Mouse (Mus musculus) megakaryocyte progenitor cell, adult 5-6 weeks (primary cell): Measurements from ENCODE around the gene Ino80. TPM values are rescaled to one million over a fixed set of nuclear protein-coding genes. Genes with fewer than 3 reads are reported as not detected.
A peak's percentile ranks its signal among the peaks of the same experiment; 100 is the strongest.

Source experiments
- ATAC-seq: replicated peaks from 2 replicates; pipeline ENCODE4 v1.8.0; 2016; ENCODE audit warnings: mild to moderate bottlenecking, moderate TSS enrichment, inconsistent platforms; ENCODE audit not compliant: poor library complexity
- total RNA-seq, 2 experiments: library from RNA; stranded (forward) in 1 of 2; stranded (reverse) in 1 of 2; fragments of 157-497, 149-512 nt in 1 of 2; fragments of 200-1000 nt in 1 of 2; gene quantifications; 2 replicates each; pipeline versions ENCODE4 v1.2.3 to v1.2.4; 2015 to 2017

The Ino80 gene
- 24.3 and 25.0 TPM in 2 replicates for total RNA-seq (2015)
- total RNA-seq (2017) = 21.5 and 25.4 TPM in 2 replicates

DNA sequence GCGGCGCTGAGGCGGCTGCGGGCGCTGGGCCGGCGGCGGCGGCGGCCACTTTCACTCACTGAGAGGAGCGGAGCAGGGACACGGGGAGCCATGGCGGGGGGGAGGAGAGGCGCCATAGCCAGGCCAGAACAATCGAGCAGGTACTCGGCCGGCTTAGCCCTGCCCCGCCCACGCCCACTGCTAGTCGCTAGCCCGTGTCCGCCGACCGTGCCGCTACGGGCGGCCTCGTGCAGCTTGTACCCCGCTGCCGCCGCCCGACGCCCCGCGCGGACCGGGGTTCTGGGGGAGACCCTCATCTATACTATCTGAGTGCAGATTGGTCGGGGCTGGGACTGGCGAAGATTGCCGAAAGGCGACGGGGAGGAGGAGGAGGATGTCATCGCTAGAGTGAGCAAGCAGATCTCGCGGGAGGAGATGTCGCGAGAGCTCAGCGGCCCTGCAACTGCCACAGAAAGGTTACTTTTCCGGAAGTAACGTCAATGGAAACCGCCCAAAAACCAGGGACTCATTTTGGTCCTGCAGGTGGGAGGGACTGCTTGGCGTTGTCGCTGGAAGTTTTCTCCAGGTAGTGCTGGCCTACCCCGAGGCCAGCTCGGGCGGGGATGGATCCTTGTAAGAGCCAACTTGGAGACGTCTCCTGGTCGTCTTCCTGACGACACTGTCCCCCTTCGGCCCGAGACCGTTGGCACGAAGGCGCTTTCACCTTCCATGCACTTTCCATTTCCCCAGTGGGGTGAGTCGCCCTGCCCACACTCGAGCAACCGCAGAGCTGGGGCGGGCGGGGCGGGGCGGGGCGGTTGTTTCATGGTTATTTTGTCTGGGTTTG lies at the start of gene Ino80:
Ino80 (minus strand) TSS at position 117 of the 826 bp plus-strand sequence.
- peak; percentile 86 for ATAC-seq

- no peak for ATAC-seq
These were observed 47.9 kb upstream of the Ino80 start for GRCm38 (mm10) chr2:119525422-119525821.

DNA sequence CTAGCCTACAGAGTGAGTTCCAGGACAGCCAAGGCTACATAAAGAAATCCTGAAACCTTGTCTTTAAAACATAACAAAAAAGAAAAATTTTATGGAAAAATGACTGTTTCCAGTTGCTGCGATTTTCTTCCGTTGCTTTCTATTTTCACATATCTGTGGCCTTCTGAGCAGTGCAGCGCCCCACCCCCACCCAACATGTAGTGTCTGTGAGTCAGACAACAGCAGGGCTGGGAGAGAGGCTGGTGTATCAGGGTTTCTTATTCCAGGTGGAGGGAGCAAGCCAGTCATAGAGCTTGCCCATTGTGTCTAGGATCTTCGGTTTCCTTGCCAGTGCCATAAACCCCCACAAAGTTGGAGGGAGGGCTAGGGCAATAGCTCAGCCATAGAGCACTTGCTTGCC lies 46.3 kb upstream of the Ino80 start:
- no peak for ATAC-seq

- ATAC-seq = 0 out of 2 replicates have a peak, but pooled peaks have one; percentile 26
These were observed 43.1 kb upstream of the Ino80 start for GRCm38 (mm10) chr2:119520550-119520949.

DNA sequence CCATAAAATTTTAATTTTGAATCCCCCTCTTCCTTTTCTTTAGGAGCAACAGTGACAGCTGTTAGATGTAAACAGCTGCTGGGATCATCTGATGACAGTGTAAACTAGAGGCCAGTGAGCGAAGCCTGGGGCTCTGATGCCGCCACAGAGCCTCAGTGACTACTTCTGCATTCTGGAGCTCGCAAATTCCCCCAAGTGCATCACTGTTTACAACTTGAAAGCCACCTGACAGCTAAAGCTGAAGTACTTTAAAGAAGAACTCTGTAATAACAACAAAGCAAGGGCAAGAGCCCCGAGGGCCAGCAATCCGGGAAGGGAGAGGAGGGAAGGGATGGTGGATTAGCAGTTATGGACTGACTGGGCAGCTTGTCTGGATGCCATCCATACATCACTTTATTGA lies 39.3 kb upstream of the Ino80 start:
- no peak for ATAC-seq

DNA sequence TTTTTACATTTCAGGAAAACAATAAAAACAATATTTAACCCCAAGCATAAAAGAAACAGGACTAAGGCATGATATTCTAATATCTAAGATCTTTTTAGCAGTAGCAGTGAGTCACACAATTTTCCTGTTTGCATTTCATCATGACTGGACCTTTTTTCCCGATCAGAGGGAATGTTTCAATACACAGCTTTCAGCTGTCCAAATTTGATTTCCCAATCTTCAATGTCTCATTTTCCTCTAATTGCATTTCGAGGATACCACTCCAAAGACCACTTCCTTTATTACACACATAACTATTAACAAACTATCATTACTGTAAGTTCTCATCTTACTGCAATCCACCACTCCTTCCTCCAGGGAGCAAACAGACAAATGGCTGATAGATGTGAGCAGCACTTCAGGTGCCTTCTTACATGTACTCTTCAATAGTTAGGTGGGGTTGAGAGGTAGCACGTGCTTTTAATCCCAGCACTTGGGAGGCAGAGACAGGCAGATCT lies 36.6 kb upstream of the Ino80 start:
- ATAC-seq = peak; percentile 76

DNA sequence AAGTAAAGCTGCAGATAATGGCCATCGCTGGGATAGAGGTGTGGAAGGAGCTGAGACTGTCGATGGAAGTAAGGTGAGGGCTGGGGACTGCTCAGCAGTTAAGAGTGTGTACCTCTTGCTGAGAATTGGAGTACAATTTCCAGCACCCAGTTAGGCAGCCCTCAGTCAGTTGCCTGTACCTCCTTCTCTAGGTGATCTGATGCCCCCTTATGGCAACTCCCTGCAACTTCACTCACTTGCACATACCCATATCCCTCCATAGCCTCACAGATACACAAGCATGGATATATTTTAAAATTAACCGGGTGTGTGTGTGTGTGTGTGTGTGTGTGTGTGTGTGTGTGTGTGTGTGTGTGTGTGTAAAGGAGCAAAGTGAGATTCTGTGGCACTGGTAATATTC lies 34.8 kb upstream of the Ino80 start:
- ATAC-seq = peak; percentile 58

DNA sequence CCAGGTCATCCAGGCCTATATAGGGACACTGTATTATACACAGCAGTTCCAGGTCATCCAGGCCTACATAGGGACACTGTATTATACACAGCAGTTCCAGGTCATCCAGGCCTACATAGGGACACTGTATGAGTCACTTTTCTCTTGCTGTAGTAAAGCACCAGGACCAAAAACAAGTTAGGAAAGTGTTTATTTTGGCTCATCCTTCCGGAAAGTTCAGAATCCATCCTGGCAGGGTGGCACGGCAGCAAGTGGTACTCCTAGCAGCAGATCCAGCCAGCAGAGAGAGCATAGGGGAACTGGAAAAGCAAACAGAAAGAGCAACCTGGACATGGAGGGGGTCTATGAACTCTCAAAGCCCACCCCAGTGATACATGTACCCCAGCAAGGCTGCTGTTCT lies 33.4 kb upstream of the Ino80 start:
- ATAC-seq = no peak

DNA sequence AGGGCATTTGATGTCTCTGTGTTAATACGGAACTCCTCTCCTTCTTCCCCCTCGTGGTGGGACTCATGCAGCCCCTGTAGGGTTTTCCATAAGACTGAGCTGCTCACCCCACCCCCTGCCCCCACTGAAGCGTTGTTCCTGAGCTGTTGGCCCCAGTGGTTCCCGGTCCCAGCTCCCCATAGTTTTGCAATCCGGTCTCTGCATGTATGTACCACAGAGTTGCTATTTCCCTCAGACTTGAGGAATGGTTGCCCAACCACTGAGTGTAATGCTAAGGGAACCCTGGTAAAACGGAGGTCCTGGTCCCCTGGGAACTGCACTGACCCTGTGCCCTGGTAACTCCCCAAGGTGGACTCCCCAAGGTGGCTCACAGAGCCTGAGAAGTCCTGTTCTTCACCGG lies 31.0 kb upstream of the Ino80 start:
- peak; percentile 57; the same call in 1 of the 2 replicates for ATAC-seq

DNA sequence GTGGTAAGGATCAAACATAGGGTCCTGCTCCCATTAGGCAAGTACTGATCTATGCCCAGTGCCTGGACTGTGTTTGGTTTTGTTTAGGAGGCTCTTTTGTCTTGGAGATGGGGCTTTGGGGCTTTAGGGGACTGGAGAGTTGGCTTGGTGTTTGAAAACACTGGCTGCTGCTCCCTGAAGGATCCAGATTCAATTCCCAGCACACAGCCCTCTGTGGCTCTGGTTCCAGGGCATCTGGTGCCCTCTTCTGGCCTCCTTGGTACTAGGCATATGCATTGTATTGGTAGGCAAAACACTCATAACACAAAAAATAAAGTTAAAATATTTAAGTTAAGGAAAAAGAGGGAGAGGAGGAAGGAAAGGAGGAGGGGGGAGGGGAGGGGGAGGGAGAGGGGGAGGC lies 29.6 kb upstream of the Ino80 start:
- peak; percentile 70 for ATAC-seq

GRCm38 (mm10) chr2:119500965-119501652 lies 23.6 kb upstream of the Ino80 start:
- no peak for ATAC-seq

DNA sequence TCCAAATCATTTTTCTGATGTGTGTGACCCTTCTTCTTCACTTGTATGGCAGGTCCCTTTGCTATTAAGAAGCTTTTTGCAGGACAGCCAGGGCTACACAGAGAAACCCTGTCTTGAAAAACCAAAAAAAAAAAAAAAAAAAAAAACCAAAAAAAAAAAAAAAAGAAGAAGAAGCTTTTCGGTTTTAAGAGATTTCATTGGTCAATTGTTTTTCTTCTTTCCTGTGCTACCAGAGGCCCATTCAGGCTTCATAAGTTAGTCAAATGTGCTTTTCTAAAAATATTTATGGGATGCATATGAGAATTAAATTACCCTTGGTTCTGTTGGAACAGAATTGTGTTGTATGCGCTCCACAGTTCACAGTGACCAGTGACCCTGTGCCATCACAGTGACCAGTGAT lies 21.4 kb upstream of the Ino80 start:
- ATAC-seq = no peak

DNA sequence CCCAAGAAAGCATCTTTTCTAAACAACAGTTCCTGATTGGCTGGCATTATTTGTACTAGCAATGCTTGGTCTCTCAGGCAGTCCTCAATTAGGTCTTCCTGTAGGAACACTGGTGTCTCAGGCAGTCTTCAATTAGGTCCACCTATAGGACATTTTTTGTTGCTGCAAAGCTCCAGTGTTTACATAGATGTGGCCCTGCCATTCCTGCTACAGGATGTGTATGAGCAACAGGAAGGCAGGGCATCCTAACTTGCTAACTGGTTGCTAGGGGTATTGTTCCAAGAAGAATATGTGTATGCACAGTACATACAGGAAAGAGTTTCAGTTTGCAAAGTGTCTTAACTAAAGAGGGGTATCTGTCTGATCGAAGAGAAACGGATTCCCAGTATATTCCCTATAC lies 18.6 kb upstream of the Ino80 start:
- ATAC-seq = no peak

- no peak for ATAC-seq
These were observed 14.5 kb upstream of the Ino80 start for GRCm38 (mm10) chr2:119491953-119492352.

DNA sequence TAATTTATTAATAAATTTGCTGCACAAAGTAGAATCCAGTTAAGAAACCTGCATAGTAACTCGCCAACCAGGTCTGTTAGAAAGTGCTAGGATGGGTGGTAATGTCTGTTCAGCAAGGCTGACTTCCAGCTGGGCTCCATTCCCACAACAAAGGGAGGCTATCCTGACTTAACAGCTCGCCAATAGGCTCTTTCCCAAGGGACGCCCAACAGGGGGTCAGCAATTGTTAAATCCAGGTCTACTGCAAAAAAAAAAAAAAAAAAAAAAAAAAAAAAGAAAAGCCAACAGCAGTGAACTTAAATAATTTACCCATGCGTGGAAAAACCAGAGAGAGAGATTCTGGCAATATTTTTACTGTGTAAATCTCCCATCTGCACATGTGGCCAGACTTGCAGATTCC lies 9.0 kb upstream of the Ino80 start:
- ATAC-seq = no peak

- no peak for ATAC-seq
These were observed 4.8 kb upstream of the Ino80 start for GRCm38 (mm10) chr2:119482307-119482706.

- no peak for ATAC-seq
These were observed 886 bp upstream of the Ino80 start for GRCm38 (mm10) chr2:119478397-119478749.

- ATAC-seq = peak; percentile 52
These were observed 681 bp downstream of the Ino80 start for GRCm38 (mm10) chr2:119476621-119477391.

DNA sequence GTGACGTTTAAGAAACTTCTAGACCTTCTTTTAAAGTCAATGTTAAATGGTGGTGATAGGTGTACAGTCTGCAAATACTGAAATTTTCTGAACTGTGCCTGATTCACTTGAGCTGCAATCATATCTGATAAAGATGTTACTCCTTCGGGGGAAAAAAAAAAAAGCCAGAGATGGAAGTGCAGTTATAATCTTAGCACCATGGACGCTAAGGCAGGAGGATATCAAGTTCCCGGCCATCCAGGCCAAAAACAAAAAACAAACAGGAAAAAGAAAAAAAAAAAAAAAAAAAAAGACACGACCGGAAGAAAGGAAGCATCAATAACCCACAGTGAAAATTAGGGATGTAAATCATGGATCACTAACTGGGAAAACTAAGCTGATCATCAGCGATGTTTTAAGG lies 1.3 kb downstream of the Ino80 start:
- no peak for ATAC-seq

- ATAC-seq = no peak
These were observed 13.5 kb downstream of the Ino80 start for GRCm38 (mm10) chr2:119463945-119464344.

- no peak for ATAC-seq
These were observed 14.2 kb downstream of the Ino80 start for GRCm38 (mm10) chr2:119463114-119463775.
